Mouse (Mus musculus): ENCODE results near the gene Haus3.

- TF ChIP-seq POLR2A (IDR thresholded peaks at IDR 0.05; ENCODE audit: extremely low read depth, insufficient read depth, low read length) (no peak), CTCF (IDR thresholded peaks at IDR 0.05; ENCODE audit: extremely low read depth, insufficient read depth, low read length) (no peak)
Measured at GRCm38 (mm10) chr5:34216025-34216424, 46.7 kb upstream of the Haus3 start.

Data from cortical plate, adult 2 months (tissue).